Mouse (Mus musculus): ENCODE data around the gene Olfr466.

- no peak for TF ChIP-seq POLR2A (IDR thresholded peaks at IDR 0.05; ENCODE audit: insufficient read depth, low read depth, low read length)
- TF ChIP-seq CTCF (IDR thresholded peaks at IDR 0.05; ENCODE audit: insufficient read depth, low read depth, low read length), result peak; percentile 22; the same call in 1 of the 2 replicates
Measured at GRCm38 (mm10) chr13:65175734-65176471, 25.9 kb downstream of the Olfr466 start.
